Comparison of ENCODE assay signal across 10 mouse cellular contexts in genomic region chr6:92521526-92522075, GRCm38 (mm10).
DNase-seq lines count a peak whose midpoint lies in the region; ATAC-seq and TF ChIP-seq lines count a peak whose summit lies in the region.
"Had no signal": no experiment of that assay in that cellular context is flagged by ENCODE, and none has a peak within 500 bp of the region (broad histone marks: within the 10 kb centered on the region; RNA-seq: fewer than 3 reads in every experiment).

No protein-coding gene starts in this region.

- no peak overlapping the region for H3K4me2 ChIP-seq in kidney, embryonic 15.5 days
- no peak overlapping the region for H3K4me2 ChIP-seq in liver, embryonic 12.5 days
- H3K4me2 ChIP-seq: stomach, embryonic 15.5 days had no signal

- TF ChIP-seq POLR2A in kidney, adult 2 months (IDR thresholded peaks at IDR 0.05; ENCODE audit: low read depth, low read length), result no peak

- H3K27me3 ChIP-seq in kidney, adult 2 months (replicated peaks; ENCODE audit: control insufficient read depth, insufficient read depth, low read length), result no peaks in the 10 kb centered on the region
- no peaks in the 10 kb centered on the region for H3K27me3 ChIP-seq in kidney, embryonic 15.5 days
- no peaks in the 10 kb centered on the region for H3K27me3 ChIP-seq in liver, embryonic 12.5 days (replicated peaks)
- H3K27me3 ChIP-seq: stomach, embryonic 15.5 days had no signal

- no peak for TF ChIP-seq CTCF in kidney, adult 2 months (conservative IDR thresholded peaks at IDR 0.05; ENCODE audit: insufficient read depth, insufficient read length, low read depth, low read length)

- H3K4me1 ChIP-seq in kidney, adult 2 months (ENCODE audit: control insufficient read depth, insufficient read depth, low read length), result no peaks in the 10 kb centered on the region
- H3K4me1 ChIP-seq in kidney, embryonic 15.5 days, result peaks cover 32% of the 10 kb centered on the region
- no peaks in the 10 kb centered on the region for H3K4me1 ChIP-seq in liver, embryonic 12.5 days

- no peaks in the 10 kb centered on the region for H3K9me3 ChIP-seq in kidney, embryonic 15.5 days (replicated peaks)
- H3K9me3 ChIP-seq in liver, embryonic 12.5 days (replicated peaks), result no peaks in the 10 kb centered on the region
- H3K9me3 ChIP-seq: stomach, embryonic 15.5 days had no signal

- no peaks in the 10 kb centered on the region for H3K36me3 ChIP-seq in kidney, adult 2 months (ENCODE audit: control insufficient read depth, insufficient read depth, low read length)
- H3K36me3 ChIP-seq in kidney, embryonic 15.5 days, result no peaks in the 10 kb centered on the region
- H3K36me3 ChIP-seq in liver, embryonic 12.5 days, result no peaks in the 10 kb centered on the region
- H3K36me3 ChIP-seq: stomach, embryonic 15.5 days had no signal

- 54% methylated on average over 7 of the region's 7 CpGs for WGBS in kidney, adult 2 months
- 75% methylated on average over 7 of the region's 7 CpGs for whole genome bisulfite sequencing in kidney, embryonic 15.5 days
- 64% methylated on average over 7 of the region's 7 CpGs for WGBS in liver, embryonic 12.5 days (ENCODE audit: insufficient replicate concordance)

- no peak overlapping the region for H3K9ac ChIP-seq in kidney, embryonic 15.5 days
- no peak overlapping the region for H3K9ac ChIP-seq in liver, embryonic 12.5 days
- H3K9ac ChIP-seq: stomach, embryonic 15.5 days had no signal

- H3K4me3 ChIP-seq in kidney, adult 2 months (ENCODE audit: insufficient read depth, low read depth, low read length), result no peak overlapping the region
- no peak overlapping the region for H3K4me3 ChIP-seq in kidney, embryonic 15.5 days (replicated peaks)
- no peak overlapping the region for H3K4me3 ChIP-seq in liver, embryonic 12.5 days
- H3K4me3 ChIP-seq: erythroblast, embryonic 14.5 days; stomach, embryonic 15.5 days had no signal

- H3K27ac ChIP-seq in kidney, adult 2 months (ENCODE audit: insufficient read depth, low read depth, low read length), result no peak overlapping the region
- H3K27ac ChIP-seq in kidney, embryonic 15.5 days, result no peak overlapping the region
- H3K27ac ChIP-seq in liver, embryonic 12.5 days, result no peak overlapping the region
- H3K27ac ChIP-seq: stomach, embryonic 15.5 days had no signal

- DNase-seq in kidney, adult 2 months, result peak; percentile 67
- peak; percentile 52 for DNase-seq in gastrocnemius, postnatal 10 days
- DNase-seq in layer of hippocampus, postnatal 14 days (ENCODE audit: low spot score in 2 of 2), result peak; percentile 84 to 91
- DNase-seq in right cerebral cortex, postnatal 25 days, result peak; percentile 78

- ATAC-seq in kidney, embryonic 15.5 days (replicated peaks; ENCODE audit: low FRiP score), result no peak
- ATAC-seq in cerebellum, adult (ENCODE audit: insufficient number of reproducible peaks, low FRiP score, low TSS enrichment), result peak; percentile 63; the same call in 1 of the 2 replicates
- ATAC-seq in liver, embryonic 12.5 days, result no peak
- ATAC-seq in megakaryocyte, adult 5-6 weeks (ENCODE audit: poor library complexity, severe bottlenecking), result no peak
